Mouse (Mus musculus): ENCODE measurements around the gene Krit1.

GRCm38 (mm10) chr5:3889201-3889600, 86.2 kb downstream of the Krit1 start:
- no peak for TF ChIP-seq POLR2A (IDR thresholded peaks at IDR 0.05; ENCODE audit: borderline replicate concordance, low read depth, low read length)
- no peak for TF ChIP-seq CTCF (IDR thresholded peaks at IDR 0.05; ENCODE audit: low read depth, low read length)
